Mouse (Mus musculus): Measurements from ENCODE around the gene Xirp1. TPM values are rescaled to one million over a fixed set of nuclear protein-coding genes. Genes with fewer than 3 reads are reported as not detected.

Gene Xirp1
- polyA plus RNA-seq, 1 experiment from 2014 or later = not detected

DNA sequence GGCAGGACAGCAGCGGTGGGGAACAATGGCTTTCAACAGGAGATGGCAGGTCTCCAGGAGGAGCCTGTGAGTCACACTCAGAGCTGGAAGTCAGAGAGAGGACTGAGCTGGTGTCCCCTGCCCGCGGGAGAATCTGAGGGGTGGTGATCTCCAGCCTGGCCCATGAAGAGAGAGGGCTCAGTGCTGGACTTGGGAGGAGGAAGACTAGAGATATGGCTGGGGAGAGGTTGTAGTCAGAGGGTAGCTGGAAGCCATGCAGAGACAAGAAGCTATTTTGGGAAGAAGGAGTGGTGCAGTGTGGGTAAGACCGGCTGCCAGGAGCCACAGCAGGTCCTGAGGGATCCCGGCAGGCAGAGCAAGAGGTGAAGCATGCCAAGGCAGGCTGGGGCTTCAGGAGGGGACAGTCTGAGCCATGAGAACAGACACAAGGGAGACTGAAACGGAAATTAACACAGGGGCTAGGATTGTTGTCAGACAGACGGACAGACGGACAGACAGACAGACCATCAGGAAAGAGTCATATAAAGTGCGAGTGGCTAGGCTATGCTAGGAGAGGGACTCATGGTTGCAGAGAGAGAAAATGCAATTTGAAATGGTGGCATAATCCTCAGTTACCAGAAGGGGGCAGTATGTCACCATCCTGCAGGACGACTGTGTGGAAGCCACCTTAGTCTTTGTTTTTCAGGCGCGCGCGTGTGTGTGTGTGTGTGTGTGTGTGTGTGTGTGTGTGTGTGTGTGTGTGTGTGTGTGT is 4.2 kb upstream of the Xirp1 start:
- H3K27ac ChIP-seq (ENCODE audit: low read depth, low read length) = no peak overlapping the region
- DNase-seq (ENCODE audit: low spot score) (peak; percentile 83), ATAC-seq (peak; percentile 65)
- no peak overlapping the region for H3K4me3 ChIP-seq (ENCODE audit: low read depth, low read length)
- no peaks in the 10 kb centered on the region for H3K36me3 ChIP-seq (ENCODE audit: control insufficient read depth, insufficient read depth, low read length)
- no peaks in the 10 kb centered on the region for H3K9me3 ChIP-seq (replicated peaks; ENCODE audit: control insufficient read depth, low read length)
- no peak overlapping the region for H3K4me2 ChIP-seq (ENCODE audit: low read length)
- WGBS = 25% methylated on average over 13 of the region's 14 CpGs
- no peaks in the 10 kb centered on the region for H3K27me3 ChIP-seq (replicated peaks; ENCODE audit: control insufficient read depth, insufficient read depth, low read length)
- no peak overlapping the region for H3K9ac ChIP-seq (ENCODE audit: low read length)
- H3K4me1 ChIP-seq (ENCODE audit: control insufficient read depth, insufficient read depth, low read length) = no peaks in the 10 kb centered on the region

DNA sequence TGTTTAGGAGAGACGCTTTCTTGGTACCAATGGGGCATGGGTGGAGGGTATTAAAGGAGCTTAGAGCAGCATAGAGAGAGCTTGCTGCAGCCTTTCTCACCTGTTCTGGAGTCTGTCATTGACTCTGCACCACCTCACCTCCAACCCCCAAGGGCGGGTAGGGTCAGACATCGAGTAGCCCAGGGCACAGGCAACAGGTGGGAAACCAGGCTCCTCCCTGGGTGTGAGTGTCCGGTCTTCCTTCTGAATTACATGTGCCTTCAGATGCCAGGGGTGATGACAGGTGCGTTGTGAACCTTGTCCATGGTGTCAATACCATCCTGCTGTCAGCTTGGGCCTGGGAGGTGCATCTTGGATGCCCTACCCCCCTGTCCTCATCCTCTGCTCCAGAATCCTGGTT is 1.2 kb upstream of the Xirp1 start:
- ATAC-seq (no peak), DNase-seq (ENCODE audit: low spot score) (no peak)
- H3K4me3 ChIP-seq (ENCODE audit: low read depth, low read length) = no peak overlapping the region
- no peak overlapping the region for H3K27ac ChIP-seq (ENCODE audit: low read depth, low read length)
- no peaks in the 10 kb centered on the region for H3K27me3 ChIP-seq (replicated peaks; ENCODE audit: control insufficient read depth, insufficient read depth, low read length)
- H3K9ac ChIP-seq (ENCODE audit: low read length) = no peak overlapping the region
- no peaks in the 10 kb centered on the region for H3K4me1 ChIP-seq (ENCODE audit: control insufficient read depth, insufficient read depth, low read length)
- no peak overlapping the region for H3K4me2 ChIP-seq (ENCODE audit: low read length)
- no peaks in the 10 kb centered on the region for H3K36me3 ChIP-seq (ENCODE audit: control insufficient read depth, insufficient read depth, low read length)
- no peaks in the 10 kb centered on the region for H3K9me3 ChIP-seq (replicated peaks; ENCODE audit: control insufficient read depth, low read length)
- WGBS = 82% methylated on average over 5 of the region's 5 CpGs

DNA sequence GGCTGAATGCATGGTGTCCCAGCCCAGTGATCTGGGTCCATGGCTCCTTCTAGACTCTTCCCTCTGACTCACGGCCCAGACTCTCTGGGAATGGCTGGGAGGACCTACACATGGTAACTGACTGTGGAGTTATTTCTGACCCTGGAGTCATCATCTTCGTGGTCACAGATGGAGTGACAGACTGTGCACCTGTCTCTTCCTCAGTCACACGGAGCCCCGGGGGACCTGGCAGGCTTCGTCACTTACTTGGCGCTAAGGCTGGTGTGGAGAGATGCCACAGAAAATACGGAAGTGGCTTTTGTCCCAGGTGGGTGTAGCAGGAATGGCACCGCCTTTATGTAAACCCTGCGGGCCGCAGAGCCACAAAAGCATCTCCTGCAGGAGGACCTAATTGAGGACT is 773 bp upstream of the Xirp1 start:
- 69% methylated on average over 10 of the region's 10 CpGs for WGBS
- DNase-seq (ENCODE audit: low spot score) (no peak), ATAC-seq (no peak; the same call in 1 of the 2 replicates)
- Histone ChIP-seq H3K4me3 (ENCODE audit: low read depth, low read length) (no peak overlapping the region), H3K9ac (ENCODE audit: low read length) (no peak overlapping the region), H3K27ac (ENCODE audit: low read depth, low read length) (no peak overlapping the region), H3K27me3 (replicated peaks; ENCODE audit: control insufficient read depth, insufficient read depth, low read length) (no peaks in the 10 kb centered on the region), H3K9me3 (replicated peaks; ENCODE audit: control insufficient read depth, low read length) (no peaks in the 10 kb centered on the region), H3K36me3 (ENCODE audit: control insufficient read depth, insufficient read depth, low read length) (no peaks in the 10 kb centered on the region), H3K4me2 (ENCODE audit: low read length) (no peak overlapping the region), H3K4me1 (ENCODE audit: control insufficient read depth, insufficient read depth, low read length) (no peaks in the 10 kb centered on the region)

DNA sequence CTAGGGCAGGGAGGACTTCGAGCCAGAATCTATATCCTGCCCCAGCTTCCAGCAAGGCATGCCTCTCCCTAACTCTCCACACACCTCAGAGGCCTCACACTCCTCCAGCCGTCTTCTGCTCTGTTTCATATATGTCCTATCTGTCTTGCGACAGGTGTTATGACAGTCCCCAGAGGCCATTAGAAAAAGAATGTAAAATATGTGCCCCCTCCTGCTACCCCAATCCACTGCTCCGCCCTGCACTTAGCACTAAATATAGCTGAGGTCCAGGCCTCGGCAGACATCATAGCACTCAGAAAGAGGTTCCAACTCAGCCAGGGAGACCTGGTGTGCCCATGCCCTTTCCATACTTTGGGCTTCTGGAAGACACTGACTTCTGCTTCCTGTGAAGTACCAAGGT is 2.2 kb downstream of the Xirp1 start:
- no peak overlapping the region for H3K4me3 ChIP-seq (ENCODE audit: low read depth, low read length)
- 82% methylated on average over 5 of the region's 5 CpGs for WGBS
- DNase-seq (ENCODE audit: low spot score) (no peak), ATAC-seq (no peak)
- no peaks in the 10 kb centered on the region for H3K9me3 ChIP-seq (replicated peaks; ENCODE audit: control insufficient read depth, low read length)
- H3K27me3 ChIP-seq (replicated peaks; ENCODE audit: control insufficient read depth, insufficient read depth, low read length) = no peaks in the 10 kb centered on the region
- no peak overlapping the region for H3K9ac ChIP-seq (ENCODE audit: low read length)
- no peak overlapping the region for H3K4me2 ChIP-seq (ENCODE audit: low read length)
- no peaks in the 10 kb centered on the region for H3K36me3 ChIP-seq (ENCODE audit: control insufficient read depth, insufficient read depth, low read length)
- H3K27ac ChIP-seq (ENCODE audit: low read depth, low read length) = no peak overlapping the region
- H3K4me1 ChIP-seq (ENCODE audit: control insufficient read depth, insufficient read depth, low read length) = no peaks in the 10 kb centered on the region

DNA sequence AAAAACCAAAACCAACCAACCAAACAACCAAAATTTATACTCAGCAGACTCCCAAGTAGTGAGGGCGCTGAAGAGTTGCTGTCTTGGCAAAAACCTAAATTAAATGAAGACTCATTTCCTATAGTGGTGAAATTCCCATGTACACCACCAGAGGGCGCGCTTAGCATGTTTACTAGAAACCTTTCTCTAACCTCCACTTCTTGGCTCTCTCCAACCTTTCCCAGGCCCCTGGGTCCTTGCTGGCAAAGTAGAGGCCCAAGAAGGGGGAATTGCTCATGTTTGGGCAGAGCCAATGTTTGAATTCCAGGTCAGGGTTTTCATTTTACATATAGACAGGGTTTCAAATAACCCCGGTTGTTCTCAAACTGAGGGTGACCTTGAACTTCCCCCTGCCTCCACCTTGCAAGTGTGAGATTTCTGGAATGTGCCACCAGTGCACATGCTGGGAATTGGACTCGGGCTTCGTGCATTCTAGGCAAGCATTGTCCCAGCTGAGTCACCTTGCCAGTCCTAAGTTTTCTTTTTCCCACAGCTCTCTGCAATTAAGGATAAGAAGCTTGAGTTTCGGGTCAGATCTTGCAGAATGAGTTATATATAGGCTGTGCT is 3.0 kb downstream of the Xirp1 start:
- no peak overlapping the region for H3K27ac ChIP-seq (ENCODE audit: low read depth, low read length)
- no peak overlapping the region for H3K9ac ChIP-seq (ENCODE audit: low read length)
- no peak overlapping the region for H3K4me2 ChIP-seq (ENCODE audit: low read length)
- ATAC-seq = no peak
- DNase-seq (ENCODE audit: low spot score) = peak; percentile 83
- H3K4me3 ChIP-seq (ENCODE audit: low read depth, low read length) = no peak overlapping the region
- H3K9me3 ChIP-seq (replicated peaks; ENCODE audit: control insufficient read depth, low read length) = no peaks in the 10 kb centered on the region
- no peaks in the 10 kb centered on the region for H3K27me3 ChIP-seq (replicated peaks; ENCODE audit: control insufficient read depth, insufficient read depth, low read length)
- H3K36me3 ChIP-seq (ENCODE audit: control insufficient read depth, insufficient read depth, low read length) = no peaks in the 10 kb centered on the region
- H3K4me1 ChIP-seq (ENCODE audit: control insufficient read depth, insufficient read depth, low read length) = no peaks in the 10 kb centered on the region
- 43% methylated on average over 7 of the region's 7 CpGs for WGBS

DNA sequence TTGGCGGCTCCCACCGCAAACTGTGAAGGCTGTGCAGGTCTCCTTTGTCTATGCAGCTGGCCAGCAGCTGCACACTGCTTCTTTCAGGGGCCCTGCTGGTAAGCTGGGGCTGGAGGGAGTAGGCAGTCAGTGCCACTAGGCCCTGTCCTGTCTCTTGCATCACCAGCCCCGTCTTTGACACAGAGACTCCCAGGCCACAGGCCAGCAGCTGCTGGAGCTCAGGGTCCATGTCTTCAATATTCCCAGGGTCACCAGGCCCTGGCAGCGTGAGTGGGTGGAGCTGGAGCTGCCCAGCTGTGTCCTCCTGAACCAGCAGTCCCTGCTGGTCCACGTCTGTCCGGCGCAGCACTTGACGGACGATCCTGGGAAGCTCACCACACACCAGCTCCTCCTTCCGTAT is 6.4 kb downstream of the Xirp1 start:
- H3K4me2 ChIP-seq (ENCODE audit: low read length) = no peak overlapping the region
- H3K4me1 ChIP-seq (ENCODE audit: control insufficient read depth, insufficient read depth, low read length) = no peaks in the 10 kb centered on the region
- DNase-seq (ENCODE audit: low spot score) = no peak
- ATAC-seq = no peak
- H3K27ac ChIP-seq (ENCODE audit: low read depth, low read length) = no peak overlapping the region
- no peaks in the 10 kb centered on the region for H3K36me3 ChIP-seq (ENCODE audit: control insufficient read depth, insufficient read depth, low read length)
- no peaks in the 10 kb centered on the region for H3K27me3 ChIP-seq (replicated peaks; ENCODE audit: control insufficient read depth, insufficient read depth, low read length)
- H3K4me3 ChIP-seq (ENCODE audit: low read depth, low read length) = no peak overlapping the region
- H3K9ac ChIP-seq (ENCODE audit: low read length) = no peak overlapping the region
- WGBS = 77% methylated on average over 10 of the region's 10 CpGs
- no peaks in the 10 kb centered on the region for H3K9me3 ChIP-seq (replicated peaks; ENCODE audit: control insufficient read depth, low read length)

DNA sequence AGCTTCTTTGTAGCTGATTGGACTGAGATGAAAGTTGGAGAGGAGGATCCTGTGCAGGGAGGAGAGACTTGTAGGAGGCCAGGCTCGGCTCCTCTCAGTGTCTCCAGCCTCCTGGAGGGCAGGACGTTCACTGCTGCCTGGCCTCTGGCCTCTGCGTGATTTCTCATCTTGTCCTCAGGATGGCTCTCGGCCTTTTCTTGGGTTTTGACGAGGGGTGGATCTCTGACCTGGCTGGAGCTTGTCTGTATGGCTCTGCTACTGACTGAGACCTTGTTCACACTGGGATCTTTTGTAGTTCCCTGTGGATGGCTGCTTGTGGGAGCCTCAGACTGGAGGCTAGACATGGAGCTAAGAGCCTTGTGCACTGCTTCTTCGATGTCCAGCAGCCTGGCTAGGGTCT is 8.6 kb downstream of the Xirp1 start:
- DNase-seq (ENCODE audit: low spot score) (no peak), ATAC-seq (no peak)
- Histone ChIP-seq H3K9ac (ENCODE audit: low read length) (no peak overlapping the region), H3K36me3 (ENCODE audit: control insufficient read depth, insufficient read depth, low read length) (no peaks in the 10 kb centered on the region), H3K27me3 (replicated peaks; ENCODE audit: control insufficient read depth, insufficient read depth, low read length) (no peaks in the 10 kb centered on the region), H3K9me3 (replicated peaks; ENCODE audit: control insufficient read depth, low read length) (no peaks in the 10 kb centered on the region), H3K27ac (ENCODE audit: low read depth, low read length) (no peak overlapping the region), H3K4me3 (ENCODE audit: low read depth, low read length) (no peak overlapping the region), H3K4me1 (ENCODE audit: control insufficient read depth, insufficient read depth, low read length) (peaks cover 4% of the 10 kb centered on the region), H3K4me2 (ENCODE audit: low read length) (no peak overlapping the region)
- WGBS = 67% methylated on average over 6 of the region's 6 CpGs

DNA sequence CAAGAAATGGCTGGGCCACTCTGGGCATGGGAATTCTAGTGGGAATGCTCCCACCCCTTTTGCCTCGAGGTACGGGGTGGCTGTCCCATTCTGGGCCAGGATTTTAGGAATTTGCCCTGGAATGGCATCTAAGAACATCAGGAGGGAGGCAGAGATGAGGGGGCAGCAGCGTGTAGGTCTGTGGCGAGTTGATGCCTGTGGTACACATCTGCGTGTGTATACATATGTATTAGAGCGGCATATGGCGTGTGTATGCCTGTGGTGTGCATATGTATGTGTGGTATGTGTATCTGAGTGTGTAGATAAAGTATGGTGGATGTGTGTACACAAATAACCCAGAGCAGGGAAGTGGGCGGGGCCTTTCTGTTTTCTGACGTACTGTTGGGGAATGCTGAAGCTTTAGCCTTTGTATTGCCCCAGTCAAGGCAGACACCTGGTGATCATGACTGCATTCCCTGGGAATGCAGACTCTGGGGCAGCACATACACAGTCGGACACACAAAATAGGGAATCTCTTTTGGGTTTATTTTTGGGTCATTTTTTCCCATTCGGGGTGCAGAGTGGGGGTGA is 10.1 kb downstream of the Xirp1 start:
- 74% methylated on average over 11 of the region's 11 CpGs for WGBS
- H3K4me3 ChIP-seq (ENCODE audit: low read depth, low read length) = no peak overlapping the region
- no peaks in the 10 kb centered on the region for H3K36me3 ChIP-seq (ENCODE audit: control insufficient read depth, insufficient read depth, low read length)
- ATAC-seq (no peak), DNase-seq (ENCODE audit: low spot score) (no peak)
- no peaks in the 10 kb centered on the region for H3K27me3 ChIP-seq (replicated peaks; ENCODE audit: control insufficient read depth, insufficient read depth, low read length)
- H3K27ac ChIP-seq (ENCODE audit: low read depth, low read length) = no peak overlapping the region
- peaks cover 4% of the 10 kb centered on the region for H3K4me1 ChIP-seq (ENCODE audit: control insufficient read depth, insufficient read depth, low read length)
- H3K4me2 ChIP-seq (ENCODE audit: low read length) = no peak overlapping the region
- no peaks in the 10 kb centered on the region for H3K9me3 ChIP-seq (replicated peaks; ENCODE audit: control insufficient read depth, low read length)
- H3K9ac ChIP-seq (ENCODE audit: low read length) = no peak overlapping the region

DNA sequence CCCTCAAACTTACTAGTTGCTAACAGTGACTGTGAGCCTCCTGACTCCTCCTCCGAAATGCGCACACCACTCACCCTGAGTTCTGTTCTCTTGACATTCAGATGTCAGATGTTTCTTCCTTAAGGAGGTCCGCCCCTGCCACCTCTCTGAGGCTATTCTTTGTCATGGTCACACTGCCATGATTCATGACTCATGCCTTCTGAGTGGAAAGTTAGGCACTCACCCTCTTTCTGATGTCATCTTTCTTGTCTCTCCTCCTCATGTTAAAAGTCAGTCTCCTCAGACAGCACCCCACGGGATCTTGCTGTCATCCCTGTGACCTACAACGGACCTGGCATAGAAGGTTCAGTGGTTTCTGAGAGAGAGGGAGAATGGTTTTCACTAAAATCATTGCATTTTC is 10.6 kb downstream of the Xirp1 start:
- DNase-seq (ENCODE audit: low spot score) = no peak
- WGBS = 90% methylated on average over 5 of the region's 5 CpGs
- H3K4me2 ChIP-seq (ENCODE audit: low read length) = no peak overlapping the region
- H3K4me1 ChIP-seq (ENCODE audit: control insufficient read depth, insufficient read depth, low read length) = peaks cover 4% of the 10 kb centered on the region
- H3K36me3 ChIP-seq (ENCODE audit: control insufficient read depth, insufficient read depth, low read length) = no peaks in the 10 kb centered on the region
- H3K9me3 ChIP-seq (replicated peaks; ENCODE audit: control insufficient read depth, low read length) = no peaks in the 10 kb centered on the region
- no peaks in the 10 kb centered on the region for H3K27me3 ChIP-seq (replicated peaks; ENCODE audit: control insufficient read depth, insufficient read depth, low read length)
- H3K4me3 ChIP-seq (ENCODE audit: low read depth, low read length) = no peak overlapping the region
- ATAC-seq = no peak
- H3K9ac ChIP-seq (ENCODE audit: low read length) = no peak overlapping the region
- no peak overlapping the region for H3K27ac ChIP-seq (ENCODE audit: low read depth, low read length)

Data from forebrain, embryonic 14.5 days (tissue).